Mouse (Mus musculus) spleen, adult 2 months (tissue): ENCODE measurements around the gene Srrm1. TPM values are rescaled to one million over a fixed set of nuclear protein-coding genes. Genes with fewer than 3 reads are reported as not detected.

Experiments
- DNase-seq, 2 experiments: peaks; one replicate each; pipeline versions ENCODE4 v3.0.0 to v3.0.0-alpha.2; 2012 to 2021; ENCODE audit warnings: low spot score in 2 of 2, low read depth in 1 of 2
- H3K27ac ChIP-seq: fragments of 200-500 bp; 2 replicates; pipeline ENCODE4 v1.5.1; 2012; ENCODE audit warnings: low read length, inconsistent platforms; ENCODE audit not compliant: insufficient read depth
- H3K27me3 ChIP-seq: fragments of 200-500 bp; 2 replicates; pipeline ENCODE4 v1.6.1; 2012; ENCODE audit warnings: mild to moderate bottlenecking, moderate library complexity, low read length, inconsistent platforms; ENCODE audit not compliant: control insufficient read depth, insufficient read depth
- H3K36me3 ChIP-seq: fragments of 200-500 bp; 2 replicates; pipeline ENCODE4 v1.6.1; 2012; ENCODE audit warnings: mild to moderate bottlenecking, low read length, inconsistent platforms; ENCODE audit not compliant: control insufficient read depth, insufficient read depth
- H3K4me1 ChIP-seq: fragments of 200-500 bp; 2 replicates; pipeline ENCODE4 v1.6.1; 2011; ENCODE audit warnings: inconsistent platforms; ENCODE audit not compliant: control insufficient read depth, insufficient read depth, insufficient read length
- H3K4me3 ChIP-seq: fragments of 200-500 bp; 2 replicates; pipeline ENCODE4 v1.5.1; 2011; ENCODE audit warnings: mild to moderate bottlenecking, inconsistent platforms; ENCODE audit not compliant: insufficient read depth, insufficient read length; ENCODE audit errors: extremely low read depth
- CTCF ChIP-seq: fragments of 200-500 bp; IDR thresholded peaks from 2 replicates; pipeline ENCODE4 v1.5.1; 2011; ENCODE audit warnings: mild to moderate bottlenecking, inconsistent platforms; ENCODE audit not compliant: insufficient read depth, insufficient read length, insufficient replicate concordance; ENCODE audit errors: extremely low read depth
- POLR2A ChIP-seq: fragments of 200-500 bp; IDR thresholded peaks from 2 replicates; pipeline ENCODE4 v1.6.1; 2011; ENCODE audit warnings: low read depth, low read length, inconsistent platforms
- WGBS: fragments of 180-500 bp; shearing (Covaris S2); methylation state at CpG from one replicate; pipeline ENCODE4 v1.1.7; 2018; 5-methylcytosine and 5-hydroxymethylcytosine counted together
- polyA plus RNA-seq: library from polyadenylated mRNA; depleted of rRNA; stranded (reverse); fragments of >200 nt; gene quantifications from 2 replicates; pipeline ENCODE4 v1.2.3, GENCODE M21; 2012

The Srrm1 gene
- polyA plus RNA-seq, 1 experiment: 22.2 TPM

DNA sequence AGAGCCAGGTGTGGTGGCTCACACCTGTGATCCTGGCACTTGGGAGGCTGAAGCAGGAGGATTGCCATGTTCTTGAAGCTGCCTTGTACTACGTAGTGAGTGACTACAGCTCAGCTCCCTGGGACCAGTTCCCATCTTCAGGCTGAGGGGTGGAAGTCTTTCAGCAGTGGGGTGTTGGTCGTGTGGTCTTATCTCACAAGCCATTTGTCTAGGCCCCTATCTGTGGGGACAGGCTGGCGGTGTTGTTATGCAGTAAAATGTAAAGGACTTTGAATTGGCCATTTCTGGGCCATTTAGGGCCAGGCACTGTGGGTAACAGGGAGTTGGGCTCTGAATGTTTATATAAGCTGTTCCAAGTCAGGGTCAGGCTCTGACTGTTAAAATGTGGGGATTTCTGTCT lies 65.1 kb downstream of the Srrm1 start:
- DNase-seq: no peak
- Histone ChIP-seq H3K36me3 (no peaks in the 10 kb centered on the region), H3K4me3 (no peak overlapping the region), H3K4me1 (peaks cover 3% of the 10 kb centered on the region; the same call in 1 of the 2 replicates), H3K27ac (peak overlapping the region; percentile 37; the same call in 1 of the 2 replicates), H3K27me3 (no peaks in the 10 kb centered on the region)
- TF ChIP-seq POLR2A (no peak), CTCF (no peak)
- 74% methylated on average over 3 of the region's 3 CpGs for WGBS

DNA sequence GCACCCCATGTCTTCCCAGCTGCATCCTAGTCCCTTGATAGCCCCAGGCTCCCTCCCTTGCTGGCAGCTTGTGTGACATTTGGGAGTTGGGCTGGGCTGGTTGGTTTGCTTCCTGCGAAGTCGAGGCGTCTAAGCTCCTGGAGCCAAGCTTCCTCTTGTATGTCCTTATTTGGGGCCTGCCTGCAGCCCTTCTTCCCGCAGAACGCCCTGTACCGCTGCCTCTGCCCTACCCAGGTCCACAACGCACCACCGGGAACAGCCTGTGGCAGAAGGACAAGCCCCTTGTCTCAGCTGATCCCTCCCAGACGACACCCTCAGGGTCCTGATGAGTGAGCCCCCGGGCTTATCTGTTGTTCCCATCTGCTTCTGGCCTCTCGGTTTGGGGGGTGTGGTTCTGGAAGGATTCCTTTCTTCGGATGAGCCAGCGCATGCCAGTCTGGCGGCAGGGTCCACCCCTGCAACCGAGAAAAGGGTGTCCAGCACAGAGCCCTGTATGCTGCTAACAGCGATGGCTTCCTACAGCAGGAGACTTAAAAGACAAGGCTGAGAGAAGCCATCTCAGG lies 66.2 kb downstream of the Srrm1 start:
- Histone ChIP-seq H3K27ac (peak overlapping the region; percentile 62), H3K4me1 (peaks cover 3% of the 10 kb centered on the region; the same call in 1 of the 2 replicates), H3K4me3 (no peak overlapping the region; the same call in 1 of the 2 replicates), H3K36me3 (no peaks in the 10 kb centered on the region), H3K27me3 (no peaks in the 10 kb centered on the region)
- DNase-seq: no peak
- WGBS: 45% methylated on average over 16 of the region's 16 CpGs
- no peak for TF ChIP-seq CTCF
- no peak for TF ChIP-seq POLR2A

DNA sequence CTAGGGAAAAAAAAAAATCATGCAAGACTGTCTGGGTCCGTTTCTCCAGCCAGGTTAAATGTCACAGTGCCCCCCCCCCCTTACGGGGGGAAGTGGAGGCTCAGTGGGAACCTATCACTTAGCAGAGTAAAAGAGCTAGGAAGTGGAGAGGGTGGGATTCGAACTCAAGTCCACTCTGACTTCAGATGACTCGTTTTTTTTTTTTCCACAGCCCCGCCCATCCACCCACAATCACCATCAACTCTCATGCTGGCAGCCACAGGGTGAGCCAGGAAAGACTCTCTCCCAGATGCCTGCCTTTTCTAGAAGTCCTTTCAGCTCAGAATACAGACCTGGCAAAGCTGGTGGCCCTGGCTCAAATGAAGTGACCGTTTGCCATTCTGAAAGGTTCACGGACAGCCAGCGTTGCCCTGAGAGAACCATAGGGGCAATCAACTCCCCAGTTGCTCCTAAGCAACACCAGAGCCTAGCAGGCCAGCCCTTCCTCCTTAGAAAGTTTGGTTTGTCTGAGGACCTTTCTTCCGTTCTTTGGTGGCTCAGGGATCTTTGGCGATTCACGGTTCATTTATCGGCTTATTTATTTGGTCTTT lies 67.0 kb downstream of the Srrm1 start:
- H3K4me3 ChIP-seq: no peak overlapping the region
- H3K27ac ChIP-seq: no peak overlapping the region; the same call in 1 of the 2 replicates
- H3K36me3 ChIP-seq: no peaks in the 10 kb centered on the region
- H3K27me3 ChIP-seq: no peaks in the 10 kb centered on the region
- WGBS: 75% methylated on average over 12 of the region's 12 CpGs
- no peak for DNase-seq
- TF ChIP-seq CTCF (no peak), POLR2A (no peak)
- peaks cover 3% of the 10 kb centered on the region; the same call in 1 of the 2 replicates for H3K4me1 ChIP-seq

DNA sequence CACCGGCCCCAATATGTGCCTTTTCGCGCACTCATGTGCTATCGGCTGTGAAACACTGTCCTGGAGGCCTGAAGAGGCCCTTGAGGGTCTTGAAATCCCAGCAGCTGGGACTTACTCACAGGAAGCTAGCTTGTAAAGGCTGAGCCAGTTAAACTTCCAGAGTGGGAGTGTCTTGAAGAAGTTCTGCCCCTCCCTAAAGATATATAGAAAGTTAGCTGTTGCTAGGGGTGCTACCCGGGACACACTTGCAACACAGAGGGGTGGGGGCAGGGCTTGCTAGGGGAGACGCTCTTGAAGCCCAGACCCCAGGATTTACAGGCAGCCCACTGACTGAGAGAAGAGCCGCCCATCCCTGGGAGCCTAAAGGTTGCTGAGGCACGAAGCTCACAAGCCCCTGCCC lies 67.7 kb downstream of the Srrm1 start:
- no peak overlapping the region for H3K27ac ChIP-seq
- H3K4me3 ChIP-seq: no peak overlapping the region
- no peaks in the 10 kb centered on the region for H3K27me3 ChIP-seq
- no peak for DNase-seq
- TF ChIP-seq POLR2A (no peak), CTCF (no peak)
- no peaks in the 10 kb centered on the region for H3K36me3 ChIP-seq
- H3K4me1 ChIP-seq: peaks cover 3% of the 10 kb centered on the region; the same call in 1 of the 2 replicates
- 90% methylated on average over 8 of the region's 8 CpGs for WGBS

DNA sequence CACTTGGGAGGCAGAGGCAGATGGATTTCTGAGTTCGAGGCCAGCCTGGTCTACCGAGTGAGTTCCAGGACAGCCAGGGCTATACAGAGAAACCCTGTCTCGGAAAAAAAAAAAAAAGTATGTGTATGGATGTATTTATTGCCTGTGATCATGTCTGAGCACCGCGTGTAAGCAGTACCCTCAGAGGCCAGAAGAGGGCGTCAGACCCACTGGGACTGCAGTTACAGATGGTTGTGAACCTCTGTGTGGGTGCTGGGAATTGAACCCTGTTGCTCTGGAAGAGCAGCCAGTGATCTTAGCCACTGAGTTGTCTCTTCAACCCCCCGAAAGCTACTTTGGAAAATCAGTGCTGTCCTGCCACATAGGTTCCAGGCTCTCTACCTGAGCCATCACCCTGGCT lies 69.2 kb downstream of the Srrm1 start:
- no peak for TF ChIP-seq CTCF
- TF ChIP-seq POLR2A: no peak
- Histone ChIP-seq H3K4me3 (no peak overlapping the region), H3K27me3 (no peaks in the 10 kb centered on the region), H3K27ac (no peak overlapping the region), H3K4me1 (peaks cover 7% of the 10 kb centered on the region; the same call in 1 of the 2 replicates), H3K36me3 (no peaks in the 10 kb centered on the region)
- 90% methylated on average over 7 of the region's 7 CpGs for WGBS
- no peak for DNase-seq

DNA sequence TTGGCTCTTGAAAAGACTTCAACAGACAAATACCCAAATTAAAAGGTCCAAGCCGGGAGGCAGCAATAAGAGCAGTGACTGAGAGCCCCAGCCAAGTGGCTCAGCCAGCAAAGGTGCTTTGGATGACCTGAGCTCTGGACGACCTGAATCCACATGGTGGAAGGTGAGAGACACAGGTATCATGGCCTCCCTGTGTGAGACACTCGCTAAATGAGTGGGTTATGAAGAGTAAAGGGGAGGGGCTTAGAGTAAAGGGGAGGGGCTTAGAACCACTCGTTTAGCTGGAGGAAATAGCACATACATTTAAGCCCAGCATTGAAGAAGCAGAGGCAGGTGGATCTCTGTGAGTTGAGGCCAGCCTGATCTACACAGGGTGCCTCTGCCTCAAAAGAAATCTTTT lies 69.7 kb downstream of the Srrm1 start:
- H3K4me3 ChIP-seq: no peak overlapping the region
- H3K36me3 ChIP-seq: no peaks in the 10 kb centered on the region
- H3K4me1 ChIP-seq: peaks cover 4% of the 10 kb centered on the region; the same call in 1 of the 2 replicates
- 75% methylated on average over 4 of the region's 4 CpGs for WGBS
- no peaks in the 10 kb centered on the region for H3K27me3 ChIP-seq
- TF ChIP-seq POLR2A: no peak
- TF ChIP-seq CTCF: no peak
- H3K27ac ChIP-seq: no peak overlapping the region
- no peak for DNase-seq
